Comparison of ENCODE assay signal across 10 mouse cellular contexts in the genomic region with DNA sequence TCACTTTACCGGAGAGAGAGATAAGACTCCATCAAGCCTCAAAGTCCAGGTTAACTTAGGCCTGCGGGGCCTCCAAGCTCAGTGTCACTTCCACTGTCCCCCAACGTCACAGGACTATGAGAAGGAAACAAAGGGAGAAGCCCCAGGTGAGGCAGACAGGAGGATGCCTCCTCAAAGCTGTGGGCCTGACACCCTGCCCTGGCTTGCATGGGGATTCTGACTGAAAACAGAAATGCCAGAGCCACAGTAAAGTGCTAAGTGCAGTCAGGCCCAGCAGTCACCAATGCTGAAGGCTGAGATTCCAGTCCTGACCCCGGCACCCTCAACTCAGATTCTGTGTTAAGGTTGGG. TPM values are rescaled to one million over a fixed set of nuclear protein-coding genes. Genes with fewer than 3 reads are reported as not detected.
DNase-seq lines count a peak whose midpoint lies in the region; ATAC-seq and TF ChIP-seq lines count a peak whose summit lies in the region.
"Had no signal": no experiment of that assay in that cellular context is flagged by ENCODE, and none has a peak within 500 bp of the region (broad histone marks: within the 10 kb centered on the region; RNA-seq: fewer than 3 reads in every experiment).

No protein-coding gene starts in this region.

- no peak overlapping the region for H3K27ac ChIP-seq in hindbrain, embryonic 11.5 days (ENCODE audit: low read depth, low read length)
- no peak overlapping the region for H3K27ac ChIP-seq in hindbrain, embryonic 14.5 days
- H3K27ac ChIP-seq in CH12.LX (ENCODE audit: insufficient read depth, low read depth): peak overlapping the region; percentile 99
- H3K27ac ChIP-seq in intestine, embryonic 15.5 days: peak overlapping the region; percentile 68

- peak overlapping the region; percentile 20; the same call in 1 of the 2 replicates for H3K9ac ChIP-seq in hindbrain, embryonic 11.5 days (ENCODE audit: low read depth, low read length)
- no peak overlapping the region for H3K9ac ChIP-seq in hindbrain, embryonic 14.5 days
- H3K9ac ChIP-seq in CH12.LX (ENCODE audit: insufficient read depth, low read depth): peak overlapping the region; percentile 52
- 0 out of 2 replicates have a peak overlapping the region, but pooled peaks have one; percentile 22 for H3K9ac ChIP-seq in intestine, embryonic 15.5 days

- no peak for TF ChIP-seq RAD21 in CH12.LX (IDR thresholded peaks at IDR 0.05; ENCODE audit: low read depth, low read length)

- dilution Hi-C loops in CH12.LX (cut with MboI; ENCODE audit: extremely low pct_ligation_motif_present, extremely low pct_unique_long_range_greater_than_20kb, low sequenced_read_pairs): no loop called here

- peak overlapping the region; percentile 48 for H3ac ChIP-seq in C2C12 (ENCODE audit: control insufficient read depth, insufficient read length, low read depth)

- H3K4me1 ChIP-seq in hindbrain, embryonic 11.5 days (replicated peaks; ENCODE audit: control insufficient read depth, insufficient read depth, low read length): no peaks in the 10 kb centered on the region
- H3K4me1 ChIP-seq in hindbrain, embryonic 14.5 days (replicated peaks; ENCODE audit: control insufficient read depth, insufficient read depth, low read length): 0 out of 2 replicates have a peak, but pooled peaks cover 8% of the 10 kb centered on the region
- peaks cover 66 to 99% of the 10 kb centered on the region in 2 experiments for H3K4me1 ChIP-seq in CH12.LX (ENCODE audit: control insufficient read depth in 1 of 2, insufficient read depth in 2 of 2)
- peaks cover 80% of the 10 kb centered on the region for H3K4me1 ChIP-seq in intestine, embryonic 15.5 days (replicated peaks)

- no peak for DNase-seq in hindbrain, embryonic 11.5 days (ENCODE audit: low spot score)
- DNase-seq in hindbrain, embryonic 14.5 days (ENCODE audit: low spot score): no peak
- no peak for DNase-seq in CH12.LX (ENCODE audit: extremely low read depth)
- no peak for DNase-seq in right cerebral cortex, postnatal 4 days

- ATAC-seq in hindbrain, embryonic 11.5 days (ENCODE audit: low FRiP score): no peak
- ATAC-seq in hindbrain, embryonic 14.5 days (ENCODE audit: low FRiP score): no peak
- ATAC-seq in intestine, embryonic 15.5 days: no peak
- no peak for ATAC-seq in erythroblast, adult 5-6 weeks (replicated peaks; ENCODE audit: low FRiP score, poor library complexity, severe bottlenecking)
- ATAC-seq in granulocyte monocyte progenitor cell, adult 5-6 weeks (replicated peaks; ENCODE audit: poor library complexity, severe bottlenecking): no peak

- peaks cover 99% of the 10 kb centered on the region for H3K79me3 ChIP-seq in C2C12 (ENCODE audit: low read depth)

- no peaks in the 10 kb centered on the region for H3K9me3 ChIP-seq in hindbrain, embryonic 11.5 days (ENCODE audit: control insufficient read depth, low read length)
- H3K9me3 ChIP-seq in hindbrain, embryonic 14.5 days (ENCODE audit: control insufficient read depth, low read length): no peaks in the 10 kb centered on the region
- H3K9me3 ChIP-seq in CH12.LX (replicated peaks; ENCODE audit: low read length): no peaks in the 10 kb centered on the region
- no peaks in the 10 kb centered on the region for H3K9me3 ChIP-seq in intestine, embryonic 15.5 days

- no peaks in the 10 kb centered on the region for H3K36me3 ChIP-seq in hindbrain, embryonic 11.5 days (ENCODE audit: control insufficient read depth, insufficient read depth, low read length)
- peaks cover 11% of the 10 kb centered on the region; the same call in 1 of the 2 replicates for H3K36me3 ChIP-seq in hindbrain, embryonic 14.5 days (replicated peaks; ENCODE audit: control insufficient read depth, insufficient read depth)
- H3K36me3 ChIP-seq in C2C12 (ENCODE audit: control insufficient read depth, insufficient read depth): peaks cover 69% of the 10 kb centered on the region
- H3K36me3 ChIP-seq in CH12.LX (replicated peaks in 1 of 2; ENCODE audit: control insufficient read depth in 1 of 2, insufficient read depth in 1 of 2, low read length in 1 of 2): peaks cover 20 to 68% of the 10 kb centered on the region in 2 experiments
- peaks cover 12% of the 10 kb centered on the region for H3K36me3 ChIP-seq in intestine, embryonic 15.5 days

- peaks cover 100% of the 10 kb centered on the region for H3K79me2 ChIP-seq in C2C12 (ENCODE audit: control insufficient read depth, insufficient read depth)
- H3K79me2 ChIP-seq in CH12.LX (replicated peaks; ENCODE audit: control insufficient read depth, extremely low read depth, insufficient read depth, poor library complexity, severe bottlenecking): peaks cover 95% of the 10 kb centered on the region

- TF ChIP-seq CTCF in C2C12 (IDR thresholded peaks at IDR 0.05; ENCODE audit: control insufficient read depth, insufficient read depth, insufficient read length) (no peak), CH12.LX (conservative IDR thresholded peaks at IDR 0.05 in 1 of 2, IDR thresholded peaks at IDR 0.05 in 1 of 2; ENCODE audit: low read depth in 2 of 2, low read length in 2 of 2) (no peak)

- 89% methylated on average over 4 of the region's 4 CpGs for WGBS in hindbrain, embryonic 11.5 days
- WGBS in hindbrain, embryonic 14.5 days: 81% methylated on average over 4 of the region's 4 CpGs
- 36% methylated on average over 4 of the region's 4 CpGs for WGBS in intestine, embryonic 15.5 days

- H3K4me2 ChIP-seq in hindbrain, embryonic 11.5 days (replicated peaks; ENCODE audit: low read depth, low read length): no peak overlapping the region
- no peak overlapping the region for H3K4me2 ChIP-seq in hindbrain, embryonic 14.5 days (replicated peaks)
- H3K4me2 ChIP-seq in CH12.LX (ENCODE audit: insufficient read depth, low read depth, poor library complexity, severe bottlenecking): peak overlapping the region; percentile 80
- H3K4me2 ChIP-seq in intestine, embryonic 15.5 days (replicated peaks): peak overlapping the region; percentile 9; the same call in 1 of the 2 replicates

- no peaks in the 10 kb centered on the region for H3K27me3 ChIP-seq in hindbrain, embryonic 11.5 days (ENCODE audit: control insufficient read depth, insufficient read depth, low read length)
- H3K27me3 ChIP-seq in hindbrain, embryonic 14.5 days (ENCODE audit: control insufficient read depth, insufficient read depth, low read length): no peaks in the 10 kb centered on the region
- H3K27me3 ChIP-seq in C2C12 (ENCODE audit: control insufficient read depth, insufficient read depth, insufficient read length) (no peaks in the 10 kb centered on the region), CH12.LX (replicated peaks) (no peaks in the 10 kb centered on the region)
- no peaks in the 10 kb centered on the region for H3K27me3 ChIP-seq in intestine, embryonic 15.5 days (replicated peaks)

- in situ Hi-C loops in CH12.LX (cut with MboI; ENCODE audit: low pct_ligation_motif_present, low pct_unique_long_range_greater_than_20kb, low sequenced_read_pairs): no loop called here

- no peak for TF ChIP-seq EP300 in CH12.LX (IDR thresholded peaks at IDR 0.05; ENCODE audit: low read length)

- H3K4me3 ChIP-seq in hindbrain, embryonic 11.5 days (ENCODE audit: low read depth, low read length): no peak overlapping the region
- H3K4me3 ChIP-seq in hindbrain, embryonic 14.5 days (replicated peaks; ENCODE audit: low read length): no peak overlapping the region
- H3K4me3 ChIP-seq in C2C12 (ENCODE audit: insufficient read depth, poor library complexity, severe bottlenecking) (no peak overlapping the region), CH12.LX (replicated peaks in 1 of 3; ENCODE audit: low read depth in 2 of 3, low read length in 2 of 3, poor library complexity in 1 of 3) (peak overlapping the region in 1 of 3 experiments; percentile 5)
- no peak overlapping the region for H3K4me3 ChIP-seq in intestine, embryonic 15.5 days (replicated peaks)

- TF ChIP-seq POLR2A in CH12.LX (IDR thresholded peaks at IDR 0.05; ENCODE audit: low read depth, low read length): no peak

TF ChIP-seq in C2C12, 6 proteins besides CTCF, POLR2A, EP300 and RAD21 (continues in another document):
- no peak for TF ChIP-seq FOSL1 (IDR thresholded peaks at IDR 0.05; ENCODE audit: insufficient read depth, low read length, poor library complexity, severe bottlenecking)
- TF ChIP-seq MAX (IDR thresholded peaks at IDR 0.05): no peak
- no peak for TF ChIP-seq MYOD1 (IDR thresholded peaks at IDR 0.05; ENCODE audit: control insufficient read depth, insufficient read length, low read depth)

TF ChIP-seq in CH12.LX, 34 proteins besides CTCF, POLR2A, EP300 and RAD21 (continues in another document):
- no peak for TF ChIP-seq GABPA (IDR thresholded peaks at IDR 0.05; ENCODE audit: insufficient replicate concordance, low read depth, low read length)
- TF ChIP-seq POLR2AphosphoS2 (IDR thresholded peaks at IDR 0.05; ENCODE audit: low read depth, low read length): no peak
- TF ChIP-seq ELF1 (IDR thresholded peaks at IDR 0.05; ENCODE audit: low read depth, low read length): no peak
- no peak for TF ChIP-seq MAX (IDR thresholded peaks at IDR 0.05; ENCODE audit: low read length)
- no peak for TF ChIP-seq TCF12 (IDR thresholded peaks at IDR 0.05; ENCODE audit: low read depth, low read length)

RNA-seq across cellular contexts. Expression of a gene that starts 25.4 kb away (rescaled TPM):
- polyA plus RNA-seq in hindbrain, embryonic 11.5 days (2014; fragmentation: Nextera tagmentation; extraction: Ambion mirVana): 20.7 and 29.8 TPM in 2 replicates
- polyA plus RNA-seq in hindbrain, embryonic 14.5 days (2014; fragmentation: Nextera tagmentation; extraction: Ambion mirVana): 14.4 and 14.6 TPM in 2 replicates
- polyA plus RNA-seq in C2C12 (2012; fragmentation: generic; extraction: Trizol) (580 TPM), CH12.LX (2012; ENCODE audit: insufficient read length, low read depth) (165 and 178 TPM in 2 replicates)
- total RNA-seq in CH12.LX (2012; rRNA removed) (128 and 146 TPM in 2 replicates), CH12.LX (2014; rRNA removed) (43.8 and 46.4 TPM in 2 replicates)
- 51.6 and 52.9 TPM in 2 replicates for polyA plus RNA-seq in intestine, embryonic 15.5 days (2015; fragmentation: Nextera tagmentation; extraction: Ambion mirVana)
- 105 and 110 TPM in 2 replicates for total RNA-seq in erythroblast, adult 5-6 weeks (2015; ENCODE audit: low replicate concordance)
- 158 and 246 TPM in 2 replicates for total RNA-seq in erythroblast, adult 5-6 weeks (2017; ENCODE audit: low replicate concordance)
- 199 and 315 TPM in 2 replicates for total RNA-seq in granulocyte monocyte progenitor cell, adult 5-6 weeks (2014; fragmentation: Nextera tagmentation)
- 285 and 305 TPM in 2 replicates for total RNA-seq in granulocyte monocyte progenitor cell, adult 5-6 weeks (2017)

RNA-seq across cellular contexts. Expression of a gene that starts 59.8 kb away (rescaled TPM):
- polyA plus RNA-seq in hindbrain, embryonic 11.5 days (2014; fragmentation: Nextera tagmentation; extraction: Ambion mirVana): 0.06 and 0.20 TPM in 2 replicates
- not detected in 2 replicates for polyA plus RNA-seq in hindbrain, embryonic 14.5 days (2014; fragmentation: Nextera tagmentation; extraction: Ambion mirVana)
- polyA plus RNA-seq in C2C12 (2012; fragmentation: generic; extraction: Trizol) (0.46 TPM), CH12.LX (2012; ENCODE audit: insufficient read length, low read depth) (0.14 and 0.50 TPM in 2 replicates)
- total RNA-seq in CH12.LX (2012; rRNA removed) (0.17 TPM in 1 of 2 replicates, not detected in the other), CH12.LX (2014; rRNA removed) (0.15 and 0.84 TPM in 2 replicates)
- polyA plus RNA-seq in intestine, embryonic 15.5 days (2015; fragmentation: Nextera tagmentation; extraction: Ambion mirVana): 0.18 and 0.35 TPM in 2 replicates
- 44.6 and 58.5 TPM in 2 replicates for total RNA-seq in erythroblast, adult 5-6 weeks (2015; ENCODE audit: low replicate concordance)
- 77.3 and 107 TPM in 2 replicates for total RNA-seq in erythroblast, adult 5-6 weeks (2017; ENCODE audit: low replicate concordance)
- total RNA-seq in granulocyte monocyte progenitor cell, adult 5-6 weeks (2014; fragmentation: Nextera tagmentation): not detected in 2 replicates
- 0.04 TPM in 1 of 2 replicates, not detected in the other for total RNA-seq in granulocyte monocyte progenitor cell, adult 5-6 weeks (2017)
- polyA plus RNA-seq: limb, embryonic 11.5 days; thymus, postnatal 0 days had no signal

Comparison
In these comparisons a context has a peak if more than half of its experiments do, and no peak if none do; other contexts are left out.
1. H3K27ac ChIP-seq: peak in CH12.LX (single experiment) and intestine, embryonic 15.5 days (single experiment); none in hindbrain, embryonic 11.5 days (single experiment) and hindbrain, embryonic 14.5 days (single experiment).
2. H3K4me2 ChIP-seq: peak in CH12.LX (single experiment) and intestine, embryonic 15.5 days (single experiment); none in hindbrain, embryonic 11.5 days (single experiment) and hindbrain, embryonic 14.5 days (single experiment).